Comparison of ENCODE assay signal across 17 mouse cellular contexts in genomic region chr13:58415374-58415773, GRCm38 (mm10). TPM values are rescaled to one million over a fixed set of nuclear protein-coding genes. Genes with fewer than 3 reads are reported as not detected.
DNase-seq lines count a peak whose midpoint lies in the region; ATAC-seq and TF ChIP-seq lines count a peak whose summit lies in the region.
"Had no signal": no experiment of that assay in that cellular context is flagged by ENCODE, and none has a peak within 500 bp of the region (broad histone marks: within the 10 kb centered on the region; RNA-seq: fewer than 3 reads in every experiment).

No protein-coding gene starts in this region.

- H3K27me3 ChIP-seq in neural tube, embryonic 15.5 days (replicated peaks): no peaks in the 10 kb centered on the region
- no peaks in the 10 kb centered on the region for H3K27me3 ChIP-seq in cerebellum, adult 2 months (ENCODE audit: control insufficient read depth, insufficient read depth, low read length)
- H3K27me3 ChIP-seq: Patski had no signal

- 74% methylated on average over 6 of the region's 6 CpGs for WGBS in neural tube, embryonic 15.5 days
- WGBS in cerebellum, adult 2 months: 48% methylated on average over 6 of the region's 6 CpGs

- H3K36me3 ChIP-seq in neural tube, embryonic 15.5 days: peaks cover 17% of the 10 kb centered on the region

- H3K9ac ChIP-seq in neural tube, embryonic 15.5 days (replicated peaks): no peak overlapping the region
- H3K9ac ChIP-seq: hindbrain, embryonic 14.5 days; lung, embryonic 14.5 days had no signal

- TF ChIP-seq CTCF in cerebellum, adult 2 months (IDR thresholded peaks at IDR 0.05; ENCODE audit: borderline replicate concordance, insufficient read depth, low read depth, low read length): no peak

- no peak overlapping the region for H3K4me2 ChIP-seq in neural tube, embryonic 15.5 days
- H3K4me2 ChIP-seq: hindbrain, embryonic 14.5 days; liver, embryonic 11.5 days; lung, embryonic 14.5 days had no signal

- H3K27ac ChIP-seq in neural tube, embryonic 15.5 days (replicated peaks): no peak overlapping the region
- H3K27ac ChIP-seq in cerebellum, adult 2 months (ENCODE audit: insufficient read depth, low read length): no peak overlapping the region
- H3K27ac ChIP-seq: hindbrain, embryonic 14.5 days; macrophage had no signal

- H3K4me1 ChIP-seq in neural tube, embryonic 15.5 days: no peaks in the 10 kb centered on the region
- peaks cover 5% of the 10 kb centered on the region; the same call in 1 of the 2 replicates for H3K4me1 ChIP-seq in cerebellum, adult 2 months (ENCODE audit: control insufficient read depth, insufficient read depth, low read length)

- peak; percentile 33 for DNase-seq in gastrocnemius, adult 18-20 months (ENCODE audit: low spot score)
- no peak for DNase-seq in gastrocnemius, postnatal 25 days
- peak; percentile 23 for DNase-seq in neural tube, embryonic 10.5 days (ENCODE audit: extremely low spot score, low spot score)
- DNase-seq in kidney, adult 9 months: peak; percentile 61
- peak; percentile 31 for DNase-seq in skeletal muscle tissue, adult 2 months (ENCODE audit: low read depth, low spot score)
- DNase-seq in cerebellum, adult 2 months: no peak
- DNase-seq in spleen, postnatal 4 days (ENCODE audit: low spot score in 2 of 2): no peak
- DNase-seq: left cerebral cortex, postnatal 4 days; lung, embryonic 14.5 days; thymus, adult 18-20 months had no signal

- H3K9me3 ChIP-seq in neural tube, embryonic 15.5 days (replicated peaks): 0 out of 2 replicates have a peak, but pooled peaks cover 4% of the 10 kb centered on the region

- TF ChIP-seq POLR2A in cerebellum, adult 2 months (IDR thresholded peaks at IDR 0.05; ENCODE audit: borderline replicate concordance, insufficient read depth, low read length): no peak

- ATAC-seq in neural tube, embryonic 15.5 days (ENCODE audit: low FRiP score): no peak
- ATAC-seq: midbrain, embryonic 16.5 days; Patski had no signal

- no peak overlapping the region for H3K4me3 ChIP-seq in neural tube, embryonic 15.5 days (replicated peaks)
- no peak overlapping the region for H3K4me3 ChIP-seq in cerebellum, adult 2 months (replicated peaks; ENCODE audit: insufficient read depth, low read depth, low read length)

RNA-seq across cellular contexts. Expression of gene Hnrnpk, which starts 12.2 kb away (rescaled TPM):
- 100 to 1,000 TPM; 255 to 260 TPM for total RNA-seq in gastrocnemius, adult 18-20 months (2021)
- total RNA-seq in gastrocnemius, postnatal 25 days (2021): 100 to 1,000 TPM; 237 to 240 TPM
- 1,138 and 1,207 TPM in 2 replicates for polyA plus RNA-seq in neural tube, embryonic 15.5 days (2015; fragmentation: Nextera tagmentation; extraction: Ambion mirVana)
- 385 and 442 TPM in 2 replicates for polyA plus RNA-seq in cerebellum, adult 2 months (2012; rRNA removed)

RNA-seq across cellular contexts. Expression of gene Rmi1, which starts 13.3 kb away (rescaled TPM):
- total RNA-seq in gastrocnemius, adult 18-20 months (2021): 1 to 10 TPM; 5.3 to 6.7 TPM
- 1 to 10 TPM; 4.8 to 5.5 TPM for total RNA-seq in gastrocnemius, postnatal 25 days (2021)
- polyA plus RNA-seq in neural tube, embryonic 15.5 days (2015; fragmentation: Nextera tagmentation; extraction: Ambion mirVana): 23.9 and 25.2 TPM in 2 replicates
- polyA plus RNA-seq in cerebellum, adult 2 months (2012; rRNA removed): 15.6 and 16.8 TPM in 2 replicates

RNA-seq across cellular contexts. Expression of gene 2210016F16Rik, which starts 30.3 kb away (rescaled TPM):
- total RNA-seq in gastrocnemius, adult 18-20 months (2021): 1 to 10 TPM; 6.2 to 6.7 TPM
- 1 to 10 TPM; 7.0 to 7.2 TPM for total RNA-seq in gastrocnemius, postnatal 25 days (2021)
- 23.4 and 24.1 TPM in 2 replicates for polyA plus RNA-seq in neural tube, embryonic 15.5 days (2015; fragmentation: Nextera tagmentation; extraction: Ambion mirVana)
- polyA plus RNA-seq in cerebellum, adult 2 months (2012; rRNA removed): 8.5 and 9.8 TPM in 2 replicates

RNA-seq across cellular contexts. Expression of gene Kif27, which starts 56.5 kb away (rescaled TPM):
- not detected for total RNA-seq in gastrocnemius, adult 18-20 months (2021)
- total RNA-seq in gastrocnemius, postnatal 25 days (2021): under 1 TPM in 1 of 2 experiments, not detected in 1; 0.05 TPM
- polyA plus RNA-seq in neural tube, embryonic 15.5 days (2015; fragmentation: Nextera tagmentation; extraction: Ambion mirVana): 1.3 and 2.0 TPM in 2 replicates
- 0.47 and 0.59 TPM in 2 replicates for polyA plus RNA-seq in cerebellum, adult 2 months (2012; rRNA removed)
- total RNA-seq: neutrophil, adult 5-6 weeks had no signal

Comparison
In these comparisons a context has a peak if more than half of its experiments do, and no peak if none do; other contexts are left out.
1. DNase-seq: peak in gastrocnemius, adult 18-20 months (single experiment), neural tube, embryonic 10.5 days (single experiment), kidney, adult 9 months (single experiment) and skeletal muscle tissue, adult 2 months (single experiment); none in gastrocnemius, postnatal 25 days (single experiment), cerebellum, adult 2 months (0 of 2) and spleen, postnatal 4 days (0 of 2).